Mouse (Mus musculus) ES-Bruce4 (cell line): ENCODE measurements at regions not wholly inside any gene's neighbourhood (a gene's known extent, or its start where the extent isn't known, plus 50 kb on each side); places are given as distances from the start of the nearest gene placed in this dataset.

ENCODE experiments used
- CTCF ChIP-seq: IDR thresholded peaks from one replicate; pipeline ENCODE4 v1.8.1; 2011; ENCODE audit warnings: low read depth, low read length
- EP300 ChIP-seq: IDR thresholded peaks from 2 replicates; pipeline ENCODE4 v1.6.1; 2011; ENCODE audit warnings: low read depth, low read length; ENCODE audit not compliant: insufficient read depth

DNA sequence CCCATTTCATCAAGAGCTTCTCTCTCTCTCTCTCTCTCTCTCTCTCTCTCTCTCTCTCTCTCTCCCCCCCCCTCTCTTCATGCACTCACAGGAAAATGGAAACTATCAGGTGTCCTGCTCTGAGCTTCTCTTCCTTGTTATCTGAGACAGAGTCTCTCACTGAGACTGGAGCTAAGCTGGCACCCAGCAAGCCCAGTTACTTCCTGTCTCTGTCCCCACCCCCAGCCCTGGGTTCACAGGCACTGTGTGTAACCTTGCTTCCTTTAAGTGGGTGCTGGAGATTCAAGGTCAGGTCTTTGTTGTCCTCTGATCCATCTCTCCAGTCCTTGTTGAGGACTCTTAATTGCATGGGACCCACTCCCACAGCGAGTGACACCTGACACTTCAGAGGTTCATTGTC lies 203.7 kb upstream of the Ddx18 start:
- TF ChIP-seq CTCF (no peak), EP300 (no peak)
